8 mouse cellular contexts compared by ENCODE assay signal in the genomic region with DNA sequence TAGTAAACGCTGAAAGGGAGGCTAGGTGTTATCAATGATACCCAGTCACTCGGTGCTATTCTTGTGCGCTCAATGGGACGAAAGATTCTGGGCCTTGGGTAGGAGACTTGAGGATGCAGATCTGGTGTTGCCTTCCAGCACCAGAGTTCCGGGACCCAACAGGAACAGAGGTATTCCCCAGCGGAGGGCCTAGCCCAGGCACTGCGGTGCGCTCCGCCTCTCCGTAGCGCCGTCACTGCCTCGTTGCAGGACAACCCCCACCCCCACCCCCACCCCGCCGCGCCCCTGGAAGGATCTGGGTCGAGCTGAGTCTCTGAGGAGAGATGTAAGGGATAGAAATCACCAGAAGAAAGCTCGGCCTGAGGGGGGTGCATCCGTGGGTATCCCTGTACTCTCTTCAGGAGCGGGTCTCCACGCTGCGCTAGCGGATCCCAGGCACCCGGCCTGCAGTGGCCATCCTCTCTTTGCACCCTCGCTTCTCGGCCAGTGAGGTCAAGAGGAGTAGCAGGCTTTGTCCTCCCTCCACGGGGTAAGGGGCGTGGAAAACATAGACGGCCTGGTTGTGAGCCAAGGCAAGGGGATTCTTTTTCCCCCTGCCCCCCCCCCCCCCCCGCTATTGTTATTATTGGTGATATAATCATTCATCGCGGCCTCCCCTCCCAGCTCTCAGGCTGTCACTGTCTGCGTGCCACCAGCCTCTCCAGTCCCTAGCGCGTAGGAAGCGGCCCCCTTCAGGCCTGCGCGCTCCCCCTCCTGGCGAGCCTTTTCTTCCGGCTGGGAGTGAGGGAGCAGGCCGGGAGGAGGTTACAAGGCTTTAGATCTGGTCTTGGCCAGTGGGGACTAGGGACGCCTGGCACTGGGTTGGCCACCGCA. TPM values are rescaled to one million over a fixed set of nuclear protein-coding genes. Genes with fewer than 3 reads are reported as not detected.
A peak's percentile ranks its signal among the peaks of the same experiment; 100 is the strongest.
DNase-seq lines count a peak whose midpoint lies in the region; ATAC-seq and TF ChIP-seq lines count a peak whose summit lies in the region.

No protein-coding gene starts in this region.

- peak overlapping the region; percentile 87 for H3K27ac ChIP-seq in cortical plate, adult 2 months (ENCODE audit: insufficient read depth, low read length)

- peak; percentile 78 for TF ChIP-seq POLR2A in cortical plate, adult 2 months (IDR thresholded peaks at IDR 0.05; ENCODE audit: extremely low read depth, insufficient read depth, low read length)

- peaks cover 2% of the 10 kb centered on the region; the same call in 1 of the 2 replicates for H3K4me1 ChIP-seq in cortical plate, adult 2 months (ENCODE audit: control insufficient read depth, insufficient read depth, low read length)

- DNase-seq in gastrocnemius, postnatal 10 days: peak; percentile 76
- DNase-seq in left cerebral cortex, postnatal 10 days (ENCODE audit: extremely low spot score in 1 of 2, low spot score in 2 of 2): peak; percentile 60 to 90
- peak; percentile 76 for DNase-seq in right cerebral cortex, postnatal 14 days
- peak; percentile 72 for DNase-seq in urinary bladder, postnatal 25 days (ENCODE audit: low spot score)

- intact Hi-C loops in left cerebral cortex, postnatal 10 days (cut with DNase I): loop anchor here (1.0 to 10.0 kb wide), 2 partner anchors 29 to 145 kb away; no protein-coding TSS in a partner anchor

- peak overlapping the region; percentile 54 for H3K4me3 ChIP-seq in cortical plate, adult 2 months (ENCODE audit: insufficient read depth, low read length)

- TF ChIP-seq CTCF in cortical plate, adult 2 months (IDR thresholded peaks at IDR 0.05; ENCODE audit: extremely low read depth, insufficient read depth, low read length): no peak

- ATAC-seq in activated CD4-positive, CD25-positive, alpha-beta regulatory T cell, adult 4 months: peak; percentile 22
- ATAC-seq in inflammation-experienced regulatory T-cells, adult 6 months: peak; percentile 32
- ATAC-seq in megakaryocyte progenitor cell, adult 5-6 weeks (replicated peaks; ENCODE audit: poor library complexity): peak; percentile 63

RNA-seq across cellular contexts. Expression of gene Bivm, which starts 0.7 kb away (rescaled TPM):
- 1 to 10 TPM; 9.0 TPM for polyA plus RNA-seq in activated CD4-positive, CD25-positive, alpha-beta regulatory T cell, adult 4 months (2017; shearing (Covaris generic))
- polyA plus RNA-seq in cortical plate, adult 2 months (2012; rRNA removed): 11.8 and 13.1 TPM in 2 replicates
- total RNA-seq in gastrocnemius, postnatal 10 days (2021): 1 to 10 TPM; 8.1 to 8.8 TPM
- polyA plus RNA-seq in inflammation-experienced regulatory T-cells, adult 6 months (2017; shearing (Covaris generic)): 10 to 100 TPM; 13.8 to 18.3 (median 18.1) TPM
- total RNA-seq in left cerebral cortex, postnatal 10 days (2021): 10 to 100 TPM; 42.9 to 45.6 TPM
- total RNA-seq in megakaryocyte progenitor cell, adult 5-6 weeks (2015): 17.9 and 20.6 TPM in 2 replicates
- total RNA-seq in megakaryocyte progenitor cell, adult 5-6 weeks (2017): 10.1 and 10.9 TPM in 2 replicates

RNA-seq across cellular contexts. Expression of gene Kdelc1, which starts 0.8 kb away (rescaled TPM):
- polyA plus RNA-seq in activated CD4-positive, CD25-positive, alpha-beta regulatory T cell, adult 4 months (2017; shearing (Covaris generic)): 10 to 100 TPM; 13.6 to 13.9 TPM
- polyA plus RNA-seq in cortical plate, adult 2 months (2012; rRNA removed): 13.8 and 14.8 TPM in 2 replicates
- 10 to 100 TPM; 12.3 to 14.3 TPM for total RNA-seq in gastrocnemius, postnatal 10 days (2021)
- polyA plus RNA-seq in inflammation-experienced regulatory T-cells, adult 6 months (2017; shearing (Covaris generic)): 10 to 100 TPM; 15.7 to 22.5 (median 16.8) TPM
- total RNA-seq in left cerebral cortex, postnatal 10 days (2021): 10 to 100 TPM; 10.5 to 11.1 TPM
- total RNA-seq in megakaryocyte progenitor cell, adult 5-6 weeks (2015): 38.7 and 41.8 TPM in 2 replicates
- total RNA-seq in megakaryocyte progenitor cell, adult 5-6 weeks (2017): 34.3 and 35.7 TPM in 2 replicates

RNA-seq across cellular contexts. Expression of gene Tex30, which starts 17.2 kb away (rescaled TPM):
- polyA plus RNA-seq in activated CD4-positive, CD25-positive, alpha-beta regulatory T cell, adult 4 months (2017; shearing (Covaris generic)): 10 to 100 TPM; 44.7 to 47.2 TPM
- polyA plus RNA-seq in cortical plate, adult 2 months (2012; rRNA removed): 6.5 and 6.6 TPM in 2 replicates
- 1 to 10 TPM; 5.5 to 6.8 TPM for total RNA-seq in gastrocnemius, postnatal 10 days (2021)
- 10 to 100 TPM; 36.4 to 83.3 (median 44.5) TPM for polyA plus RNA-seq in inflammation-experienced regulatory T-cells, adult 6 months (2017; shearing (Covaris generic))
- 1 to 10 TPM; 7.8 to 9.1 TPM for total RNA-seq in left cerebral cortex, postnatal 10 days (2021)
- 104 and 105 TPM in 2 replicates for total RNA-seq in megakaryocyte progenitor cell, adult 5-6 weeks (2015)
- 69.6 and 78.2 TPM in 2 replicates for total RNA-seq in megakaryocyte progenitor cell, adult 5-6 weeks (2017)

RNA-seq across cellular contexts. Expression of gene Ercc5, which starts 28.1 kb away (rescaled TPM):
- polyA plus RNA-seq in activated CD4-positive, CD25-positive, alpha-beta regulatory T cell, adult 4 months (2017; shearing (Covaris generic)): 10 to 100 TPM; 13.4 to 18.5 TPM
- polyA plus RNA-seq in cortical plate, adult 2 months (2012; rRNA removed): 18.7 and 20.2 TPM in 2 replicates
- total RNA-seq in gastrocnemius, postnatal 10 days (2021): 10 to 100 TPM; 10.7 to 12.6 TPM
- polyA plus RNA-seq in inflammation-experienced regulatory T-cells, adult 6 months (2017; shearing (Covaris generic)): 10 to 100 TPM; 14.8 to 17.8 (median 17.7) TPM
- 10 to 100 TPM; 21.1 to 21.3 TPM for total RNA-seq in left cerebral cortex, postnatal 10 days (2021)
- 5.9 and 7.1 TPM in 2 replicates for total RNA-seq in megakaryocyte progenitor cell, adult 5-6 weeks (2015)
- total RNA-seq in megakaryocyte progenitor cell, adult 5-6 weeks (2017): 6.2 and 12.7 TPM in 2 replicates

RNA-seq across cellular contexts. Expression of gene Gm8251, which starts 57.7 kb away (rescaled TPM):
- under 1 TPM; 0.17 to 0.29 TPM for polyA plus RNA-seq in activated CD4-positive, CD25-positive, alpha-beta regulatory T cell, adult 4 months (2017; shearing (Covaris generic))
- polyA plus RNA-seq in cortical plate, adult 2 months (2012; rRNA removed): not detected in 2 replicates
- total RNA-seq in gastrocnemius, postnatal 10 days (2021): not detected
- under 1 TPM in 2 of 3 experiments, not detected in 1; 0.12 to 0.16 TPM for polyA plus RNA-seq in inflammation-experienced regulatory T-cells, adult 6 months (2017; shearing (Covaris generic))
- total RNA-seq in left cerebral cortex, postnatal 10 days (2021): not detected
- total RNA-seq in megakaryocyte progenitor cell, adult 5-6 weeks (2015): 0.51 TPM in 1 of 2 replicates, not detected in the other
- 0.25 and 0.51 TPM in 2 replicates for total RNA-seq in megakaryocyte progenitor cell, adult 5-6 weeks (2017)

Comparison
In these comparisons a context has a peak if more than half of its experiments do, and no peak if none do; other contexts are left out.
1. Peak in every context shown above with its lines: DNase-seq, ATAC-seq, H3K4me3 ChIP-seq and H3K27ac ChIP-seq.
2. RNA of gene Tex30, which starts 17.2 kb away (total RNA-seq): 69.6 to 105 TPM in megakaryocyte progenitor cell, adult 5-6 weeks; 7.8 to 9.1 TPM in left cerebral cortex, postnatal 10 days and 5.5 to 6.8 TPM in gastrocnemius, postnatal 10 days; every median in the first group is over 4 times any median in the second.